Mouse (Mus musculus): ENCODE data around the gene Mcts1. TPM values are rescaled to one million over a fixed set of nuclear protein-coding genes. Genes with fewer than 3 reads are reported as not detected.

The Mcts1 gene
- polyA plus RNA-seq, 1 experiment from 2014 or later: 78.2 TPM

- DNase-seq (peak; percentile 4), ATAC-seq (ENCODE audit: insufficient read depth) (no peak)
- no peak overlapping the region for H3K4me3 ChIP-seq (ENCODE audit: low read depth, low read length)
- H3K27ac ChIP-seq (ENCODE audit: low read depth): no peak overlapping the region
- H3K9ac ChIP-seq: no peak overlapping the region
- 83% methylated on average over 5 of the region's 5 CpGs for WGBS
- no peaks in the 10 kb centered on the region for H3K27me3 ChIP-seq (ENCODE audit: insufficient read depth, low read length)
- no peaks in the 10 kb centered on the region for H3K9me3 ChIP-seq (ENCODE audit: low read depth, low read length)
- no peaks in the 10 kb centered on the region for H3K36me3 ChIP-seq (ENCODE audit: insufficient read depth)
- peak; percentile 41 for TF ChIP-seq CTCF (IDR thresholded peaks at IDR 0.05; ENCODE audit: low read depth)
- H3K4me1 ChIP-seq (ENCODE audit: insufficient read depth): no peaks in the 10 kb centered on the region
- H3K4me2 ChIP-seq: no peak overlapping the region
Measured at GRCm38 (mm10) chrX:38654681-38655080, 54.3 kb downstream of the Mcts1 start.

GRCm38 (mm10) chrX:38656206-38656883 lies 56.0 kb downstream of the Mcts1 start:
- Histone ChIP-seq H3K4me3 (ENCODE audit: low read depth, low read length) (no peak overlapping the region), H3K36me3 (ENCODE audit: insufficient read depth) (no peaks in the 10 kb centered on the region), H3K27me3 (ENCODE audit: insufficient read depth, low read length) (no peaks in the 10 kb centered on the region), H3K4me2 (no peak overlapping the region), H3K9me3 (ENCODE audit: low read depth, low read length) (no peaks in the 10 kb centered on the region), H3K4me1 (ENCODE audit: insufficient read depth) (no peaks in the 10 kb centered on the region), H3K9ac (no peak overlapping the region), H3K27ac (ENCODE audit: low read depth) (no peak overlapping the region)
- DNase-seq (no peak), ATAC-seq (ENCODE audit: insufficient read depth) (no peak)
- whole genome bisulfite sequencing: 79% methylated on average over 4 of the region's 4 CpGs
- TF ChIP-seq CTCF (IDR thresholded peaks at IDR 0.05; ENCODE audit: low read depth): no peak

Other genes with a start within 250 kb of the Mcts1 start
- gene Lamp2, start 144.1 kb upstream of the Mcts1 start, polyA plus RNA-seq (2014; fragmentation: Nextera tagmentation; extraction: Ambion mirVana): 143 and 157 TPM in 2 replicates
- 35.1 and 39.9 TPM in 2 replicates for gene Cul4b, start 24.4 kb upstream of the Mcts1 start, polyA plus RNA-seq (2014; fragmentation: Nextera tagmentation; extraction: Ambion mirVana)
- 23.3 and 24.4 TPM in 2 replicates for gene C1galt1c1, start 34.5 kb downstream of the Mcts1 start, polyA plus RNA-seq (2014; fragmentation: Nextera tagmentation; extraction: Ambion mirVana)
- gene 6030498E09Rik, start 172.1 kb downstream of the Mcts1 start, polyA plus RNA-seq (2014; fragmentation: Nextera tagmentation; extraction: Ambion mirVana): not detected in 2 replicates

Data from lung, embryonic 14.5 days (tissue).